Mouse (Mus musculus): ENCODE results near the gene 1700001P01Rik. TPM values are rescaled to one million over a fixed set of nuclear protein-coding genes. Genes with fewer than 3 reads are reported as not detected.

1700001P01Rik gene
- polyA plus RNA-seq, 1 experiment from 2014 or later, result 0.50 TPM

Small RNA genes within 50 kb of the gene (microRNA-seq; reads per million reads assigned to microRNA genes)
- gene Mir8102, result 0.66 reads per million

Other genes with a start within 250 kb of the 1700001P01Rik start
- 5.6 and 6.4 TPM in 2 replicates for gene Srcin1, start 199.7 kb downstream of the 1700001P01Rik start, polyA plus RNA-seq (2014; fragmentation: Nextera tagmentation; extraction: Ambion mirVana)
- gene Epop, start 146.2 kb downstream of the 1700001P01Rik start, polyA plus RNA-seq (2014; fragmentation: Nextera tagmentation; extraction: Ambion mirVana), result 2.5 and 3.3 TPM in 2 replicates
- 5.0 and 5.9 TPM in 2 replicates for gene Mllt6, start 112.5 kb downstream of the 1700001P01Rik start, polyA plus RNA-seq (2014; fragmentation: Nextera tagmentation; extraction: Ambion mirVana)
- 17.3 and 19.5 TPM in 2 replicates for gene Cisd3, start 90.1 kb downstream of the 1700001P01Rik start, polyA plus RNA-seq (2014; fragmentation: Nextera tagmentation; extraction: Ambion mirVana)
- gene Pcgf2, start 75.4 kb downstream of the 1700001P01Rik start, polyA plus RNA-seq (2014; fragmentation: Nextera tagmentation; extraction: Ambion mirVana), result 17.6 and 21.9 TPM in 2 replicates
- 530 and 674 TPM in 2 replicates for gene Psmb3, start 72.5 kb downstream of the 1700001P01Rik start, polyA plus RNA-seq (2014; fragmentation: Nextera tagmentation; extraction: Ambion mirVana)
- gene Pip4k2b, start 31.2 kb downstream of the 1700001P01Rik start, polyA plus RNA-seq (2014; fragmentation: Nextera tagmentation; extraction: Ambion mirVana), result 6.0 and 6.9 TPM in 2 replicates
- 9.9 and 11.1 TPM in 2 replicates for gene Cwc25, start 9.4 kb downstream of the 1700001P01Rik start, polyA plus RNA-seq (2014; fragmentation: Nextera tagmentation; extraction: Ambion mirVana)
- gene Rpl23, start 6.5 kb upstream of the 1700001P01Rik start, polyA plus RNA-seq (2014; fragmentation: Nextera tagmentation; extraction: Ambion mirVana), result 348 and 451 TPM in 2 replicates
- 77.6 and 94.6 TPM in 2 replicates for gene Lasp1, start 23.1 kb upstream of the 1700001P01Rik start, polyA plus RNA-seq (2014; fragmentation: Nextera tagmentation; extraction: Ambion mirVana)
- 20.3 and 21.5 TPM in 2 replicates for gene B230217C12Rik, start 64.9 kb upstream of the 1700001P01Rik start, polyA plus RNA-seq (2014; fragmentation: Nextera tagmentation; extraction: Ambion mirVana)
- gene Fbxo47, start 108.2 kb upstream of the 1700001P01Rik start, polyA plus RNA-seq (2014; fragmentation: Nextera tagmentation; extraction: Ambion mirVana), result 0.40 and 0.65 TPM in 2 replicates
- gene Plxdc1, start 210.5 kb upstream of the 1700001P01Rik start, polyA plus RNA-seq (2014; fragmentation: Nextera tagmentation; extraction: Ambion mirVana), result 0.48 and 0.84 TPM in 2 replicates
- 2.8 and 4.8 TPM in 2 replicates for gene Arl5c, start 220.3 kb upstream of the 1700001P01Rik start, polyA plus RNA-seq (2014; fragmentation: Nextera tagmentation; extraction: Ambion mirVana)
- gene Cacnb1, start 247.1 kb upstream of the 1700001P01Rik start, polyA plus RNA-seq (2014; fragmentation: Nextera tagmentation; extraction: Ambion mirVana), result 22.1 and 29.2 TPM in 2 replicates